19 mouse cellular contexts compared by ENCODE assay signal in genomic region chr15:81370356-81370755, GRCm38 (mm10). TPM values are rescaled to one million over a fixed set of nuclear protein-coding genes. Genes with fewer than 3 reads are reported as not detected.
"Had no signal": no experiment of that assay in that cellular context is flagged by ENCODE, and none has a peak within 500 bp of the region (broad histone marks: within the 10 kb centered on the region; RNA-seq: fewer than 3 reads in every experiment).

No protein-coding gene starts in this region.

- DNase-seq: kidney, adult 18-20 months; kidney, postnatal 25 days; lung, postnatal 14 days; thymus, adult 2 months; thymus, postnatal 25 days had no signal

- H3K27ac ChIP-seq: intestine, embryonic 15.5 days; kidney, embryonic 15.5 days; left cerebral cortex, adult 2 months; limb, embryonic 10.5 days; liver, embryonic 15.5 days; lung, embryonic 15.5 days; macrophage; midbrain, embryonic 15.5 days; neural tube, embryonic 13.5 days; stomach, embryonic 15.5 days had no signal

- H3K4me3 ChIP-seq: intestine, embryonic 15.5 days; kidney, embryonic 15.5 days; left cerebral cortex, adult 2 months; limb, embryonic 10.5 days; liver, embryonic 15.5 days; lung, embryonic 15.5 days; megakaryocyte, embryonic 14.5 days; midbrain, embryonic 15.5 days; neural tube, embryonic 13.5 days; stomach, embryonic 15.5 days had no signal

- H3K9me3 ChIP-seq: intestine, embryonic 15.5 days; kidney, embryonic 15.5 days; limb, embryonic 10.5 days; liver, embryonic 15.5 days; lung, embryonic 15.5 days; megakaryocyte, embryonic 14.5 days; midbrain, embryonic 15.5 days; neural tube, embryonic 13.5 days; stomach, embryonic 15.5 days had no signal

- H3K27me3 ChIP-seq: intestine, embryonic 15.5 days; kidney, embryonic 15.5 days; liver, embryonic 15.5 days; lung, embryonic 15.5 days; megakaryocyte, embryonic 14.5 days; midbrain, embryonic 15.5 days; neural tube, embryonic 13.5 days; stomach, embryonic 15.5 days had no signal

- H3K4me1 ChIP-seq: intestine, embryonic 15.5 days; kidney, embryonic 15.5 days; limb, embryonic 10.5 days; lung, embryonic 15.5 days; midbrain, embryonic 15.5 days; neural tube, embryonic 13.5 days; stomach, embryonic 15.5 days had no signal

- H3K4me2 ChIP-seq: intestine, embryonic 15.5 days; kidney, embryonic 15.5 days; liver, embryonic 15.5 days; lung, embryonic 15.5 days; midbrain, embryonic 11.5 days; midbrain, embryonic 15.5 days; neural tube, embryonic 13.5 days; stomach, embryonic 15.5 days had no signal

- H3K9ac ChIP-seq: intestine, embryonic 15.5 days; kidney, embryonic 15.5 days; liver, embryonic 15.5 days; lung, embryonic 15.5 days; midbrain, embryonic 15.5 days; neural tube, embryonic 13.5 days; stomach, embryonic 15.5 days had no signal

- ATAC-seq: intestine, embryonic 15.5 days; midbrain, embryonic 15.5 days had no signal

RNA-seq across cellular contexts. Expression of gene Dnajb7, which starts 37.7 kb away (rescaled TPM):
- total RNA-seq: layer of hippocampus, postnatal 25 days; left cerebral cortex, adult 2 months; left cerebral cortex, postnatal 14 days had no signal
- polyA plus RNA-seq: thymus, adult 2 months had no signal
